Mouse (Mus musculus): Measurements from ENCODE around the gene Tmcc2. TPM values are rescaled to one million over a fixed set of nuclear protein-coding genes. Genes with fewer than 3 reads are reported as not detected.

Tmcc2 gene
- polyA plus RNA-seq, 1 experiment from 2014 or later, result 52.9 TPM

DNA sequence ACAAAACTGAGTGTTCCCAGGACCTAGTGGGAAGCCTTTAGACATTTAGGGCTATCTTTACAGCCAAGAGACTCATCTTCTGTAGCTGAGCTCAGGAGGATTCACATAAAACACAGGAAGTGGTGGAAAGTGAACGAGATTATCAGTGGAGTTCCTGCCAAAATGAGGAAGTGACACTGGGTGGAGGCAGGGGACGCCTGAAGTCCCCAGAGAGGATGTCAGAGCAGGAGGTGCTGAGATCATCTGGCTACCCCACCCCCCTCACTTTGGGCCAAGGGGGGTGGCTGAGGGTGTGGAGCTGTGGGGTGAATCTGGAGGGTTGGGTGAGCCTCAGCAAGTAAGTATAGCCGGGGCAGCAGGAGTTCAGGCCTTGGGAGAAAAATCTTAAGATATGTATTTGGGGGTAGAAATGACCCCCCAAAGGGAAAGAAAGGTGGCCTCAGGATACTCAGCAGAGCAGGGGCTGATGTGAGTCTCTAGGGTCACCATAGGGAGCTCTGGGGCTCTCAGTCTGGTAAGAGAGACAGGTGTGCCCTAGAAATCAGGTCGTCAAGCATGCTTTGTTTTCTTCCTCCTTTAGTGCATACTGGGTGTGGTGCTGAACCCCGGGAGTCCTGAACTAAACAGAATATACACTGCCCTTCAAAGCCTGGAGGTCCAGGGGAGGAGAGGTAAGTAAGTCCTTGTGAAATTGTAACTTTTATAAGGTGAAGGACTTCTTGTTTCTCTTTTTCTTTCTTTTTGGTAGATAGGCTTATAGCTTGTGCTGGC is 49.2 kb downstream of the Tmcc2 start:
- Histone ChIP-seq H3K27ac (ENCODE audit: poor library complexity, severe bottlenecking) (no peak overlapping the region), H3K4me1 (replicated peaks) (peaks cover 43% of the 10 kb centered on the region), H3K4me2 (no peak overlapping the region), H3K27me3 (replicated peaks) (no peaks in the 10 kb centered on the region), H3K4me3 (no peak overlapping the region), H3K9ac (no peak overlapping the region), H3K36me3 (no peaks in the 10 kb centered on the region), H3K9me3 (replicated peaks) (no peaks in the 10 kb centered on the region)
- 39% methylated on average over 5 of the region's 5 CpGs for WGBS
- no peak for ATAC-seq (ENCODE audit: insufficient number of reproducible peaks, low FRiP score)

DNA sequence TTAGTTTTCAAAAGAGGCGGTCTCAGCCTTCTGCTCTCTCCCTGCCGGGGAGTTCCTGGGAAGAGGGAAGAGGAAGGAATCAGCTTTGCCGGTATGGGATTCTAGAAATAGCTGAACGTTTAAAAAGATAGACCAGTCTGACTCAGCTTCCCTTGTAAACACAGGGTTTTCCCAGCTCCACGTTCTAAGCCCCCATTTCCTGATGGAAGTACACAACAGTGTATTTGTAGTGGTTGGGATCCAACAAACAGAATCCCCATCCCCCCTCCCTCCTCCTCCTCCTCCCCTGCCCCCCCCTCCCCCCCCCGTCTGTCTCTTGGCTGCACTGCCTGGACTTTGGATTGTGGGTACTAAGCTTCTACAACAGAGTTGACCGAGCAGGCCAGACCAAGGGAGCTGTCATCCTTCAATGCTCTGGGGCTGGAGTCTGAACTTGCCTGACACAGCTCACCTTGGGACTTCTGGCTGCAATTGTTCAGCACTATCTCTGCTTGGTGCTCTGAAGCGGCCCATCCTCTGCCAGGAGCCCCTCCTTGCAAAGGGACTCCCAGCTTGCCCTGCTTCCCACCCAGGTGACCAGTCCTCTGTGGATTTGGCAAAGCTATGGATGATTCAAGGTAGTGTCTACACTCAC is 52.9 kb downstream of the Tmcc2 start:
- no peak for ATAC-seq (ENCODE audit: insufficient number of reproducible peaks, low FRiP score)
- no peak overlapping the region for H3K4me3 ChIP-seq
- no peak overlapping the region for H3K27ac ChIP-seq (ENCODE audit: poor library complexity, severe bottlenecking)
- peaks cover 66% of the 10 kb centered on the region for H3K4me1 ChIP-seq (replicated peaks)
- H3K9me3 ChIP-seq (replicated peaks), result no peaks in the 10 kb centered on the region
- 26% methylated on average over 7 of the region's 8 CpGs for WGBS
- no peaks in the 10 kb centered on the region for H3K36me3 ChIP-seq
- H3K27me3 ChIP-seq (replicated peaks), result no peaks in the 10 kb centered on the region
- H3K9ac ChIP-seq, result 0 out of 2 replicates have a peak overlapping the region, but pooled peaks have one; percentile 27
- no peak overlapping the region for H3K4me2 ChIP-seq

DNA sequence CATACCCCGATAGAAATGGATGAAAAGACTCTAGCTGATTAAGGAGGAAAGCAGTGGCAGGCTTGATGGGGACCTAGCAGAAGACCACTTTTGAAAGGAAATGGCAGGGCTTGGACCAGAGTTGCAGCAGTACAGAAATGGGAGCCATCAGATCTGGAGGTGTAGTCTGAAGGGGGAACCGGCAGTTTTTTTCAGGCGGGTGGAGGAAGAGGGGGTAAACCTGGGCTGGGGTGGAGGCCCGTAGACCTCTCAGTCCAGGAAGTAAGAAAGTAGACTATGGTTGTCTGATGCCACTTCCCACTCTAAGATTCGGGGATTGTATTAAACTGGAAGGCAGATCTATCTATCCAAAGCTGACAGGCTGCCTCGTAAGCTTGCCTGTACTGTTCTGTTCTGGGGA is 54.2 kb downstream of the Tmcc2 start:
- Histone ChIP-seq H3K9me3 (replicated peaks) (no peaks in the 10 kb centered on the region), H3K4me2 (no peak overlapping the region), H3K9ac (no peak overlapping the region), H3K36me3 (0 out of 2 replicates have a peak, but pooled peaks cover 2% of the 10 kb centered on the region), H3K4me3 (no peak overlapping the region), H3K27me3 (replicated peaks) (no peaks in the 10 kb centered on the region), H3K4me1 (replicated peaks) (peaks cover 58% of the 10 kb centered on the region), H3K27ac (ENCODE audit: poor library complexity, severe bottlenecking) (no peak overlapping the region)
- 60% methylated on average over 6 of the region's 6 CpGs for WGBS
- ATAC-seq (ENCODE audit: insufficient number of reproducible peaks, low FRiP score), result no peak

DNA sequence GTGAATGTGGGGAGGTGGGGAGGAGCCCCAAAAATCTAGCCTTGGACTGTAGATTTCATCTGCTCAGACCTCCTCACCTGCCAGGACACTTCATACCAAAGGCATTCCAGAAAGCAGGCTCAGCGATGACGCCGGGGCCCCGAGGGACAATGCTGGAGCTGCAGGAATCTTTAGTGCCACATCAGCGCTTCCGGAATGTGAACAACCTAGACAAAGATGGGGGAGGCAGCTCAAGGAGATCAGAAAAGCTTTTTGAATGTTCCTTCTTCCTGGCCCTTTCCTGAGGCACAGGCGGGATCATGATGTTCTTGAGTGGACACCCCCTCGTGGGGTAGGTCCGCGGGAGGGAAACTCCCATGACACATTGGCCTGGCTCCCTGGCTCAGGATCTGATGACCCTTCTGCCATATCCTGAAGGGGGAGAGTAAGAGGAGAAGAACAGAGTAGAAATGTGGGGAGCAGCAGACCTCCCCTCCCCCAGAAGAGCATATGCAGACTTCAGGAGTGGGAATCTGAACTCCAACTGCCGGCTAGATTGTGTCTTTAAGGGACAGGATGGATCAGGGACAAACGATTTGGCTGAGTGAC is 55.6 kb downstream of the Tmcc2 start:
- Histone ChIP-seq H3K4me3 (no peak overlapping the region), H3K27ac (ENCODE audit: poor library complexity, severe bottlenecking) (no peak overlapping the region), H3K27me3 (replicated peaks) (no peaks in the 10 kb centered on the region), H3K4me1 (replicated peaks) (peaks cover 55% of the 10 kb centered on the region), H3K9ac (no peak overlapping the region), H3K36me3 (0 out of 2 replicates have a peak, but pooled peaks cover 5% of the 10 kb centered on the region), H3K4me2 (no peak overlapping the region), H3K9me3 (replicated peaks) (no peaks in the 10 kb centered on the region)
- 37% methylated on average over 12 of the region's 12 CpGs for WGBS
- no peak for ATAC-seq (ENCODE audit: insufficient number of reproducible peaks, low FRiP score)

DNA sequence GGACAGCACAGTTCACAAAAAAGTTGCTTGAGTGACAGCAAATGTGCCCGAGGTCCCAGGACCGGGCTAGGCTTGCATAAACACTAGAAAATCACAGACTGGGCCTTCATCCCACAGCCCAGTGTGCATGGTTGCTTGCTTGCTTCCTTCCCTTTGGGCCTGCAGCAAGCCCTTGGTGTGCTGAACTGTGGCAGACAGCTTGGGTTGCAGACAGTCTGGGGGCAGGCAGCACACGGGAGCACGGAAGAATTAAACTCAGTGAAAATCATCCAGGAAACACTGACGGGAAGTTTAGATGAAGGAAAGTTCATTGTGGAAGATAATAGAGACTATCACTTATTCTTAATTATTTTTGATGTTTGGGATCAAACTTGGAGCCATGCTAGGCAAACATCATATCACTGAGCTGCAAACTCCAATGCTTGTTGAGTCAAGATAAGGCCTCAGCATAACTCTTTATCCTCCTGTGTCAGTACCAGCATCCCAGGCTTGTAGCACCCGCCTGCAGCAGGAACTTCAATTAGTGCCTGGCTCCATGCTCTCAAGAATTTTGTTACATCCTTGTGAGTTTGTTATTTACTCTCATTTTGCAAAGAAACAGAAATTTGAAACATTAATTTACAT is 56.8 kb downstream of the Tmcc2 start:
- H3K27me3 ChIP-seq (replicated peaks), result no peaks in the 10 kb centered on the region
- peaks cover 55% of the 10 kb centered on the region for H3K4me1 ChIP-seq (replicated peaks)
- WGBS, result 15% methylated on average over 6 of the region's 6 CpGs
- 0 out of 2 replicates have a peak overlapping the region, but pooled peaks have one; percentile 27 for H3K4me2 ChIP-seq
- H3K27ac ChIP-seq (ENCODE audit: poor library complexity, severe bottlenecking), result peak overlapping the region; percentile 78
- no peak for ATAC-seq (ENCODE audit: insufficient number of reproducible peaks, low FRiP score)
- H3K9me3 ChIP-seq (replicated peaks), result no peaks in the 10 kb centered on the region
- no peak overlapping the region for H3K4me3 ChIP-seq
- 0 out of 2 replicates have a peak, but pooled peaks cover 7% of the 10 kb centered on the region for H3K36me3 ChIP-seq
- 0 out of 2 replicates have a peak overlapping the region, but pooled peaks have one; percentile 8 for H3K9ac ChIP-seq

DNA sequence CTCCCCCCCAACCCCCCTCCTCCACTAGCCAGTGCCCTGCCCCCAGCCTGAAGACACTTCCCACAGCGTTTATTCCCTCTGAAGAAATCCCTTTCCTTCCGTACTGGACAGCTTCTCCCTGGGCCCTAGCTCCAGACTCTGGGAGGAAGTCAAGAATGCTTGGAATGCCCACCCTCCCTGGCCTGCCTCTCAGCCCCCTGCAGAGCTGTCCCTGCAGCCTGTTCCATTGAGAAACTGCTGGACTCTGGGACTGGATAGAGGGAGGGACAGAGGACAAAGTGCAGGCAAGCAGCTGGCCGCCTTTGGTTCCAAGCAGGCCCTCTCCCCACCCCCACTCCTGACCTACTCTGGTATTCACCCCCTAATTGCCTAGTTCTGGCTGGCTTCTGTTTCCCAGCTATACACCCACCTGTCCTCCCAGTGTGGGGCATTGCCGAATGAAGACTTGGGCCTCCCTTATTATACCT is 57.4 kb downstream of the Tmcc2 start:
- Histone ChIP-seq H3K9me3 (replicated peaks) (no peaks in the 10 kb centered on the region), H3K4me1 (replicated peaks) (peaks cover 53% of the 10 kb centered on the region), H3K9ac (no peak overlapping the region), H3K27ac (ENCODE audit: poor library complexity, severe bottlenecking) (peak overlapping the region; percentile 78), H3K27me3 (replicated peaks) (no peaks in the 10 kb centered on the region), H3K4me3 (no peak overlapping the region), H3K4me2 (peak overlapping the region; percentile 27; the same call in 1 of the 2 replicates), H3K36me3 (peaks cover 8% of the 10 kb centered on the region; the same call in 1 of the 2 replicates)
- ATAC-seq (ENCODE audit: insufficient number of reproducible peaks, low FRiP score), result peak; percentile 77
- WGBS, result 6% methylated on average over 4 of the region's 4 CpGs

DNA sequence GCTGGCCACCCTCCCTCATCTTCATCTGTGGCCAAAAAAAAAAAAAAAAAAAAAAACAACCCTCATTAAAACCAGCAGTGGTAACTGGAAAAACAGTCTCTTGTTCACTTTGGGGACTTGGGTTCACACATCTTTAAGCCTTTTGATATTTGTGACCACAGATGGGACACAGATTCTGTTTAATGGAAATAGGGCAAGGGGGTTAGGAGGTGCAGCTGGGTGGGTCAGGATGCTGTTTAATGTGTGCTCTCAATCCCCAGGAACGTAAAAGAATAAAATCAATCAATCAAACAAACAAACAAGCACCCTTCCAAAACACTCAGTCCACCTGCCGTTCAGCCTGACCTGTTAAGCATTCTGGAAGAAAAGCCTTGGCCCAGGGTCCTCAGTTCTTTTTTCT is 57.9 kb downstream of the Tmcc2 start:
- H3K9ac ChIP-seq, result no peak overlapping the region
- H3K27me3 ChIP-seq (replicated peaks), result no peaks in the 10 kb centered on the region
- no peak overlapping the region for H3K27ac ChIP-seq (ENCODE audit: poor library complexity, severe bottlenecking)
- H3K36me3 ChIP-seq, result peaks cover 13% of the 10 kb centered on the region; the same call in 1 of the 2 replicates
- peaks cover 49% of the 10 kb centered on the region for H3K4me1 ChIP-seq (replicated peaks)
- ATAC-seq (ENCODE audit: insufficient number of reproducible peaks, low FRiP score), result no peak
- H3K4me3 ChIP-seq, result no peak overlapping the region
- H3K9me3 ChIP-seq (replicated peaks), result no peaks in the 10 kb centered on the region
- 24% methylated on average over 2 of the region's 2 CpGs for WGBS
- peak overlapping the region; percentile 27; the same call in 1 of the 2 replicates for H3K4me2 ChIP-seq

DNA sequence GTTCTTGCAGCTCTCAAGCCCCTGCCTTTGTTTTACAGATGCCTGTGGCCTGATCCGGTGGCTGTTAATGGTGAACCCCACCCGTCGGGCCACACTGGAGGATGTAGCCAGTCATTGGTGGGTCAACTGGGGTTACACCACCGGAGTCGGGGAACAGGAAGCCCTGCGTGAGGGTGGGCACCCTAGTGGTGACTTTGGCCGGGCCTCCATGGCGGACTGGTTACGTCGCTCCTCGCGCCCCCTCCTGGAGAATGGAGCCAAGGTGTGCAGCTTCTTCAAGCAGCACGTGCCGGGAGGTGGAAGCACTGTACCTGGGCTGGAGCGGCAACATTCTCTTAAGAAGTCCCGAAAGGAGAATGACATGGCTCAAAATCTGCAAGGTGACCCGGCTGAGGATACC is 59.8 kb downstream of the Tmcc2 start:
- WGBS, result 82% methylated on average over 17 of the region's 17 CpGs
- Histone ChIP-seq H3K27me3 (replicated peaks) (no peaks in the 10 kb centered on the region), H3K27ac (ENCODE audit: poor library complexity, severe bottlenecking) (no peak overlapping the region), H3K4me1 (replicated peaks) (peaks cover 45% of the 10 kb centered on the region), H3K36me3 (peaks cover 14% of the 10 kb centered on the region; the same call in 1 of the 2 replicates), H3K4me2 (no peak overlapping the region), H3K9me3 (replicated peaks) (no peaks in the 10 kb centered on the region), H3K9ac (no peak overlapping the region), H3K4me3 (no peak overlapping the region)
- ATAC-seq (ENCODE audit: insufficient number of reproducible peaks, low FRiP score), result no peak

DNA sequence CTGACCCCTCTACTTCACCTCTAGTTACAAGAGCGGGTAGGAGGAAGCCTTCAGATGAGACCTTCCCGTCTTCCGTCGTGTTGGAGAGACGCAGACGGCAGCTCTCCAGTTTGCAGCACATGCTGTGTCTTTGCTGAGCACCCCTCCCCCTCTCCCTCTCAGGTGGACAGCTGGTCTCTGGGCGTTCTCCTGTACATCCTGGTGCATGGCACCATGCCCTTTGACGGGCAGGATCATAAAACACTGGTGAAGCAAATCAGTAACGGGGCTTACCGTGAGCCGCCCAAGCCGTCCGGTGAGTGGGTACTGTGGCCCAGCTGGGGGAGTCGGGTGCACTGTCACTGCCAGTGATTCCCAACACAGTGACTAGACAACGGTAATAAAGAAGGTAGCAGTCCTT is 60.7 kb downstream of the Tmcc2 start:
- Histone ChIP-seq H3K4me1 (replicated peaks) (peaks cover 39% of the 10 kb centered on the region), H3K36me3 (peaks cover 14% of the 10 kb centered on the region; the same call in 1 of the 2 replicates), H3K9ac (no peak overlapping the region), H3K9me3 (replicated peaks) (no peaks in the 10 kb centered on the region), H3K27me3 (replicated peaks) (no peaks in the 10 kb centered on the region), H3K4me2 (no peak overlapping the region), H3K4me3 (no peak overlapping the region), H3K27ac (ENCODE audit: poor library complexity, severe bottlenecking) (no peak overlapping the region)
- 86% methylated on average over 15 of the region's 15 CpGs for WGBS
- no peak for ATAC-seq (ENCODE audit: insufficient number of reproducible peaks, low FRiP score)

DNA sequence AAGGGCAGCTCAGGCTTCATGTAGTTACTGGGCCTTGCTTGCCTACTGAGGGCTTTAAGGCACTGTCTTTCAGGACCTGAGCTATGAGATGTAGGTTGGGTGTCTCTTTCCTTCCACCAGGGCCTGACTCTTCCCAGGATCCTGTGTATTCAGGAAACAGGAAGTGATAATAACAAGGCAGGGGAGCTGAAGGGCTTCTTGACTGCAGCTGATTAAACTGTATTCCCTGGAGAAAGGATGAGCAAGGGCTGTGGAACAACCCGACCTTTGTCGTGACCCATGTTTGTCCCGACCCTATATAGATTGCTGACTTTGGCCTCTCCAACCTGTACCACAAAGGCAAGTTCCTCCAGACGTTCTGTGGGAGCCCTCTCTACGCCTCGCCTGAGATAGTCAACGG is 61.4 kb downstream of the Tmcc2 start:
- Histone ChIP-seq H3K36me3 (peaks cover 14% of the 10 kb centered on the region; the same call in 1 of the 2 replicates), H3K27me3 (replicated peaks) (no peaks in the 10 kb centered on the region), H3K9ac (no peak overlapping the region), H3K4me1 (replicated peaks) (peaks cover 32% of the 10 kb centered on the region), H3K4me3 (no peak overlapping the region), H3K27ac (ENCODE audit: poor library complexity, severe bottlenecking) (no peak overlapping the region), H3K4me2 (no peak overlapping the region), H3K9me3 (replicated peaks) (no peaks in the 10 kb centered on the region)
- no peak for ATAC-seq (ENCODE audit: insufficient number of reproducible peaks, low FRiP score)
- 61% methylated on average over 7 of the region's 7 CpGs for WGBS

DNA sequence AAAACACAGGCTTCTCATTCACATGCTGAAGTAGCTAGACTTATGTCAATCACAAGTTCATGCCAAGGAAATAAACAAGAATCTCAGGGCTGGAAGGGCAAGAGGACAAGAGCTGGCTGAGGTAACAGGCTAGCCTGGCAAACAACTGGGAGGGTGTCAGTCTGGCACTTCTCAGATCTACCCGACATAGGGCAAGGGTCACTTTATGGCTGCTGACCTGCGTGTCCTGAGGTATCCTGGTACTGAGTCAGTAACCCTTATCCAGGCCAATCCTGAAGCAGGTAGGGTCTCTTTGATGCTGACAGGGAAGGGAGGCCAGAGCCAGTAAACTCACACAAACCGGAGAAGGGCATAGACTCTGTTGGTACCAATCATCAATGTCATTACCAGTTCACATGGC is 62.5 kb downstream of the Tmcc2 start:
- Histone ChIP-seq H3K36me3 (peaks cover 14% of the 10 kb centered on the region; the same call in 1 of the 2 replicates), H3K27ac (ENCODE audit: poor library complexity, severe bottlenecking) (no peak overlapping the region), H3K4me1 (replicated peaks) (peaks cover 21% of the 10 kb centered on the region), H3K9me3 (replicated peaks) (no peaks in the 10 kb centered on the region), H3K27me3 (replicated peaks) (no peaks in the 10 kb centered on the region), H3K4me2 (no peak overlapping the region), H3K4me3 (no peak overlapping the region), H3K9ac (no peak overlapping the region)
- 85% methylated on average over 3 of the region's 3 CpGs for WGBS
- ATAC-seq (ENCODE audit: insufficient number of reproducible peaks, low FRiP score), result no peak

Data from heart, embryonic 12.5 days (tissue).